Mouse (Mus musculus) heart, postnatal 10 days (tissue): ENCODE data around the gene Irf2. TPM values are rescaled to one million over a fixed set of nuclear protein-coding genes. Genes with fewer than 3 reads are reported as not detected.

Experiments
- DNase-seq, 2 experiments: peaks; one replicate each; pipeline ENCODE4 v3.0.0; 2021
- intact Hi-C: fragments of 180-260 bp; cut with DNase I; formaldehyde crosslinking; loops from one replicate; pipeline ENCODE4 v1.15.1; 2025
- total RNA-seq, 2 experiments: library from RNA; stranded (reverse); gene quantifications; 2 replicates each; pipeline ENCODE4 v1.2.3; 2021

Irf2 gene
- total RNA-seq, 2 experiments from 2014 or later = 38.2 to 47.6 TPM

DNA sequence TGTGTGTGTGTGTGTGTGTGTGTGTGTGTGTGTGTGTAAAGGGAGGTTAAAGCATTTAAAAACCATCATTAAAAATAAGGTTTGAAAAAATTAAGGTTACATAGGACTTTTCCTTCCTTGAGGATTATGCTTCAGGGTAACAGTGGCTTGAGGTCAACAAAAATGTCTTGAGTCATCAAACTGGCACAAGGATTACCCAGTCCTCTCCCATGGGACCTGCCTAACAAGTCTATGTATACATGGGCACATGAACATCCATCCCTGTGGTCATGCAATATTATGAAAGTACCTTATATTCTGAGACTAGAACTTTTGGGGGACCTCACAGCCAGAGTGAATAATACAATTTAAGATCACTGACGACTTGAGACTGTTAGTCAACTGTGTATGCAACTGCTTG lies 125.9 kb downstream of the Irf2 start:
- no peak for DNase-seq
- intact Hi-C loops = no loop called here

DNA sequence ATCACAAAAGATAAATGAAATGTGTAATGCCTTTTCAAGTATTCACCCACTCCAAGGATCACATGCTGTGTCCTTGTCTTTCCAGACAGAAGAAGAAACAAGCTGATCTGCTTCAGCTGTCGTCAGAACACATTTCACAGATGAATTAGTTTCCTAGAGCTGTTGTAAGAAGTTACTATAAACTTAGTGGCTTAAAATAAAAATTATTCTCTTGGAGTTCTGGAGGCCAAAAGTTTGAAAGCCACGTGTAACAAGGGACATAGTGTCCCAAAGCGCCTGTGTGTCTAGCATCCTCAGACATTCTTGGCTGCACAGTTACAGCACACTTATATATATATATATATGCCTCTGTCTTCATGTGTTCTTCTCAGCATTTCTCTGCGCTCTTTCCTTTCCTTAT lies 127.9 kb downstream of the Irf2 start:
- no peak for DNase-seq
- intact Hi-C loops = no loop called here

DNA sequence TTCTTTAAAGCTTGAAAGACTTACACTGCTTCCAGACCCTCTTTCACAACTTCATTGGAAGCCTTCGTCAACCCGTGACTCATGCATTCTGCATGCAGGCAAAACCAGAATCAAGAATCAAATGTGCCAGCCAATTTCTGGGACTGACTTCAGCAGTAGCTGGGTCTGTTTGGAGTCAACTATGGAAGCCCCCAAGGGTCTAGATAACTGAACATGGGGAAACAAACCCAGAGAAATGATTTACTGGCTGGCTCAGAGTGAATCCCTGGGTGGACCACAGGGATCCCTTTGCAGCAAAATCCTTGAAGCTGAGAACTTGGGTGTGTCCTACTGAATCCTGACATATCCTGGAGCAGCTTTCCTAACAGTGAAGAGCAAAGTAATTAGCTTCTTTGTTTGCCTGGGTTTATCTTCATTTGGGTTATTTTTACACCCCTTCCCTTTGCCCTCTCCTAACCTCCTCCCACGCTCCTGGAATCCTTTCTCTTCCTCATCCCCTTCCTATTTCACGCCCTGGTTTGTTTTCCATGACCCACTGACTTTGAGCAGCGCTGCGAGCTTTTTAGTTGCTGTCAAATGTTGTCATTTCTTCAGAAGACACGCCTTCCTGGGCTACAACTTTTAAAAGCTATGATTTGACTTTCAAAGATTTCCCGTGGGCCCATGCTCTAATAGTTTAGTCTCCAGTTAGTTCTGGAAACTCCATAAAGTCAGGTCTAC lies 129.0 kb downstream of the Irf2 start:
- intact Hi-C loops = no loop called here
- DNase-seq = peak; percentile 80 to 81

DNA sequence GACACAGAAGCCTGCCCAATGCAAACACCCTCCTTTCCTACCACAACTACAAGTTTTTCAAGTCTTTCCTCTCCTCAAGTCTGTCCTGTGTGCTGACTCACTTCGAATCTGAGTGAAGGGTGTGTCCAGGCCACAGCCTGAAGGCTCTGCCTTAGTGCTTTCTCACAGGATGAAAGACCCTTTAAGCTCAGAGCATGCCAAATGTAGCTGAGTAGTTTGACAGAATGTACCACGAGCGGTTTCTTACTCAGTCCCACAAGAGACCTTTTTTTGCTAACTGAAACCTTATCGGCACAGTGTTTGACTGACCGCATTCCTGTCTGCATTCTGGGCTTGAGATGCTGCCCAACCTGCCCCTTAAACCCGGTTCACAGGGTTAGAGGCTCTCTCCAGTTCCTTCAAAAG lies 130.0 kb downstream of the Irf2 start:
- intact Hi-C loops = no loop called here
- no peak for DNase-seq

DNA sequence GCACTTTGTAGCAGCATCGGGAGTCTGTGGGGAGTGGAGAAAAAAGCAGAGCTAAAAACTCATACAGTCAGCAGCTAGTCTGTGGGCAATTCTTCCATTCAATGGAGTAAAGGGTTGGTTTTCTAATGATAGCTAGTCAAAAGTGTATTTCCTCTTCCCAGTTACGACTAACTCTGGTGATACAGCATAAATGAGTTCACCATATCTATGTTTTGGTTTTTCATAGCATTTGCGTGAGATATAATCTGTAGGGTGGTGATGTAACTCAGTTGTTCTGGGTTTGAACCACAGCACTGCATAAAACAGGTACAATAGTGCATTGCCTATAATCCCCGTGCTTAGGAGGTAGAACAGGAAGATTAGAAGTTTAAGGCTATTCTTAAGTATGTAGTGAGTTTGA lies 131.6 kb downstream of the Irf2 start:
- no peak for DNase-seq
- intact Hi-C loops = no loop called here

DNA sequence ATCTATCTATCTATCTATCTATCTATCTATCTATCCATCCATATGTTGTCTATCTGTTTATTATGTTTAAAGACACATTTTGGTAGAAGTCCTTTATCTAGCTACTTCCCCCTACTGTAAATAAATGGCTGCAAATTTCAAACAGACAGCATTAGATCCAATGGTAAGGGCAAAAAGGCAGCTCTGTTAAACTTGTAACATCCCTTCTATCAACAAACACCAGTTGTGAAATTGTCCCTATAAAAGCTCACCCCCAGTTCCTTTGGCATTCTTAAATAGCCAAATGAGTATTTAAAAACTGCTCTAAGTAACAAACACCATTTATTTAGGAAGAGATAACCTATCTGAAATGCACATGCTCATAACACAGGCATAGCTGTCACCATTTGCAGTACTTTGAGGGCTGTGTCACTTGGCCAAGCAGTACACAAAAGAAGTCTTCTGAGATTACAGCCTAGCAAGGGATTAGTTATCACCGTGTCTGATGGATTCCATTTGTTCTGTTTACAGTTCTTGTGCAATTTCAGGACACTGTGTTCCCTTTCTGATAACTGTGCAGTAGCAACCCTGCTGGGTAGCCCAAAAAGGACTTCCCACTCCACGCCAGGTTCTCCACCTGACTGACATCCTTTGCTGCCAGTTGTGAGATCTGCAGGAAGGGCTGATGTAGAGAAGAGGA lies 136.2 kb downstream of the Irf2 start:
- peak; percentile 35 to 53 for DNase-seq
- intact Hi-C loops = no loop called here

DNA sequence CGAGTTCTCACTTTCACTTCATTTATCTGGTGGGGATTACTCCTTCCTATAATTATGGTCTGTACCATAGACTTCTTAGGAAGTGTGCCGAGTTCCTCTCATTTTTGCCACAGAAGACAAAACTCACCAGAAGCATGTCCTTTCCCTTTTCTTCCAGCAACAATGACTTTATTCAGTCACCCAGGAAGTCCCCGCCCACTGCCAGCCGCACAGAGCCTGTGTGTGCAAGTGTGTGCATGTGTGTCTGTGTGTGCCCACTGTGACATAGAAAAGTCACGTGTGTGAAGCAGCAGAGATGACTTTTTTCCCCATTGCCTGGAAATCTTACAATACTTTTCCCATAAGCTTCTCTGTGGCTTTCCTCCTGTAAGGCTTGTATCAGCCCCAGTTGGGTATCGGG lies 141.8 kb downstream of the Irf2 start:
- intact Hi-C loops = no loop called here
- no peak for DNase-seq

DNA sequence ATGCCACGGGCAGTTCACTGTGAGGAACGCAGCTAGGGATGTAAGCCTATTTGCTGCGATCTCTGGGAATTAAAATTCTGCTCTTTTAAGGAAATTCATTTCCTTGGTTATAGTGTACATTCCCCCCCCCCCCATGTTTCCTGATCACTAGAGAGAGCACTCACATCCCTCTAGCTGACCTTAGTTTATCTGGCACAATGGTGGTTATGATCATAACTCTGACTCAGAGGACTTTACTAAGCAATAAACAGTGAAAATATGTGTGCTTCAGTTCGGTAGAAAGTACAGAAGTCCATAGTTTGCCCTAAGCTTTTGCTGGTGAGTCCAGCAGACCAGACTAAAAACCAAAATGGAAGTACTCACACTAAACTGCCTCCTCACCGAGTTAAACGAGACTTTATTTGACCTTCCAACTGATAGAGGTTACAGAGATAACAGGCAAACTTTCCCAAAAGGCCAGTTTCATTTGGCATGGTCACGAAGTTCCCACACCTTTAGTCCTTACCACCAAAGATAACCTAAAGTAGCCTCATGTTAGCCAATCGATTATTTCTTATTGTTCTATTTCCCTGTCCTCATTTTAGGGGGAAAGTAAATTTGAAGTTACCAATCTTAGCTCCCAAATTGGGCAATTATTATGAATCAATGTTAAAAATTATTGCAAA lies 142.4 kb downstream of the Irf2 start:
- no peak for DNase-seq

DNA sequence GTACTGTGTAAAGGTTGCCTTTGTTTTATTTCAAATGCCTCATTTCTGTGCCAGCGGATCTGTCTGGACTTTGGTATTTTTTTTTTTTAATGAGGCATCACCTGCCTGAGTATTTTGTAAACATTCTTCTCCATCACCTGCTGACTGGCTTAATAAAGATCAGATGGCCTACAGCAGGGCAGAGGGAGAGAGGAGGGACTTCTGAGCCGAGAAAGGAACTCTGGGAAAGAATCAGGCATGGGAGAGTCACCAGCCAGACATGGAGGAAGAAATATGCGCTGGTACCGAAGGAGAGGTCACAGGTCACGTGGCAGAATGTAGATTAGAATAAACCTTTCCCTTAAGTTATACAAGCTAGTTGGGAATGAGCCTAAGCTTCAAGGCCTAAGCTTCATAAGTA lies 143.2 kb downstream of the Irf2 start:
- no peak for DNase-seq
- intact Hi-C loops = no loop called here

More for the DNA sequence above, 142.4 kb downstream of the Irf2 start:
- intact Hi-C loops = no loop called here

DNA sequence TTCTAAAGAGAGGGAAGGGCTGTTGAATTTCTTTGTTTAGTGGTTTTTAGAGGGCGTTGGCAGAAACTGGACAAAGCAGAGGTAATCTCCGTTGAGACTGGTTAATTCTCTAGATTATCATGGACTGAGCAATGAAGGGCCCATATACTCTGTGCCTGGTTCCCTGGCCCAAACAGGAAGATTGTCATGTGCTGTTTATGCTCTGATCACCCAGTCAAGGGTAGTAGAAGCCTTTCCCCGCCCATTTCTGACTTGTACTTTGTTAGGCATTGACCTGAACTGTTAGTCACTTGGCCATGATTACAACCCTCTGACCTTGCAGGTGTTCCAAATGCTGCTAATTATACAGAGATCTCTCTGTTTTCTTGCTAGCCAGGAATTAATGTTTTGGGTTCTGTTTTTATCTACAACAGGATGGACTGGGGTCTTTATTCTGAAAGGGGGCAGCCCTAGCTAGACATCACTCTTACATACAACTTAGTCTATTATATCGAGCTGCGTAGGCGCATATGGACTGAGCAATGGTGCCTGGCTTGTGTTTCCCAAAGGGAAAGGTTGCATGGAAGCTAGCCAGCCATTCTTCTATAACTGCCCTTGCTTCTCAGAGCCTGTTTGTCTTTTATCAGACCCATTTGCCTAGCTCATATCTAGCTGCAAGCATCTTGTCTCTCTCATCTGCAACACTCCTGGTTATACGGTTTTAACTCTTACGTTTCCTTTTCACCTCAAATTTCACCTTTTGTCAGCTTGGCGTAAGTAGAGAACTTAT lies 143.9 kb downstream of the Irf2 start:
- no peak for DNase-seq
- intact Hi-C loops = no loop called here

DNA sequence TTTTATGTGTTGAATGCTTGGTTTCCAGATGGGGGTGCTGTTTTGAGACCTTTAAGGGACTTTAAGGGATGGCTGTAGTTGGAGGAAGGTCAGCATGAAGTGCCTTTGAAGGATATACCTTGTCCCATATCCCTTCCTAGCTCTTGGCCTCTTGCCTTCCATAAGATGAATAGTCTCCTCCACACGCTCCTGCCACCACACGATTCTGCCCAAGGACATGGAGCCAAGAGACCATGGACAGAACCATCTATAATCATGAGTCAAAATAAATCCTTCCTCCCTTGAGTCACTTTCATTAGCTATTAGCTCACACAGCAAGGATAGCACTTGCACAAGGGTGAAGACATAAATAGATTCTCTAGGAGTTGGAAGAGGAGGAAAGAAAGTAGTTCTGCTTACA lies 146.3 kb downstream of the Irf2 start:
- no peak for DNase-seq
- intact Hi-C loops = no loop called here

DNA sequence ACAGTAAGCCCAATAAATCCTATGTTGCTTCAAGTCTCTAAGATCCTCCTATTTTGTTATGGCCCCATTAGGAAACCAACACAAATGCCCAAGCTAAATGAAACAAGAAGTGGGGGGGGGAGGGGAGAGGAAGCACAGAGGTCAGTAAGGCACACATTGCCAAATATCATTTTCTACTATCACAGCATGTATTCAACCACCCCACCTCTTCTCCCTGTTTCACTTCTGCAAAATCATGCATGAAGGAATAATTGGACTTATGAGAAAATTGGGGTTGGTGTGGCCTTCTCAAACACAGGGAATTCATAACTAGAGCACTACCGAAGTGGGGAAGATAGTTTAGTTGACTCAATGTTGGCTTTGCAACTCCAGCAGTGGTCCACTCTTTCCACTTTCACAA lies 146.7 kb downstream of the Irf2 start:
- intact Hi-C loops = no loop called here
- DNase-seq = no peak

DNA sequence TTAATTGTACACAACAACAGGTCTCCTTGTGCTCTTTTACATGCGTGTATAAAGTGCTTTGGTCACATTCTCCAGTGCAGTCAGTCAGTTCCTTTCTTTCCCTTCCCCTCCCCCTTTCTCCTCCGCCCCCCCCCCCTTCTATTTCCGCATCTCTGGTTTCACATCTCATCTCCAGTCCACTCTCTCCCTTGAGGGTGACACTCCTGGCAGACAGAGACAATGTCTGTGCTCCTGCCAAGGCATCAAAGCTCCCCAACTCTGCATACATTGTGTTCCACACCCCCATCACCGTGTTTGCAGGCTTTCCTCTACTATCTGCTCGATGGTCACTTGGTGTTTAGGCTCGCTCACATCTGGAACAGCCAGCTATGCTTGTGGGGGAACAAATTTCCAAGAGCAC lies 147.9 kb downstream of the Irf2 start:
- intact Hi-C loops = no loop called here
- no peak for DNase-seq

DNA sequence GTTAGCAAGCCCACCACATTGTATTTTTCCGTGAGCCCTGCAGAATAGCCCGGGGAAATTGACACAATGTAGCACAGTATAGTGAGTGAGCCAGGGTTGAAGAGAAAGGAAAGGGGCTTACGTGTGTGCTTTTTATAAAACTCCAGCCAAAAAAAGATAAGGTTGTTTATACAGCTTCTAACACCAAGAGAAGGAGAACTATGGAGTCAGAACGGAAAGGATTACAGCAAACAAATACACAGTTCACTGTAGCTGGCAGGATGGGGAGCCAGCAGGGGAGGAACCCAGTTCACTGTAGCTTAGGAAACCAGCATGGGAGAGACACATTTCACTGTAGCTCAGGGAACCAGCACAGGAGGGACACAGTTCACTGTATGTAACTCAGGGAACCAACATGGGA lies 149.0 kb downstream of the Irf2 start:
- intact Hi-C loops = no loop called here
- peak; percentile 46 to 51 for DNase-seq

DNA sequence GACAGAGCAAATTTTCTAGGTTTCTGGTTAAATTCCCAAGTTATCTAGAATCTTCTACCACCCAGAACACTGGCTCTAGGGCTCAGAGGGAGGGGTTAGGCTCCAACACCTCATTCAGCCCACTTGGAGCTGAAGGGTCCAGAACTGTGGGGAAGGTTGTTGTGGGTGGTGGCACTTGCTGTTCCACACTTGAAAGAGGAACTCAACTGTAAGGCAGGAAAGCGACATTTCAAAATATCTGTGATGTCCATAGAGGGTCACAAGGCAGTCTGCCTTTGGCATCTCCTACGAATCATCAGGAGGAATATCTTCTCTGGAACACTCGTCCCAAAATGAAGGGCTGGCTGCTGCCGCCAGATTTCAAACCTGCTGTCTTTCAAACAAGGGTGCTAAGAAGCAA lies 150.7 kb downstream of the Irf2 start:
- no peak for DNase-seq
- intact Hi-C loops = no loop called here

DNA sequence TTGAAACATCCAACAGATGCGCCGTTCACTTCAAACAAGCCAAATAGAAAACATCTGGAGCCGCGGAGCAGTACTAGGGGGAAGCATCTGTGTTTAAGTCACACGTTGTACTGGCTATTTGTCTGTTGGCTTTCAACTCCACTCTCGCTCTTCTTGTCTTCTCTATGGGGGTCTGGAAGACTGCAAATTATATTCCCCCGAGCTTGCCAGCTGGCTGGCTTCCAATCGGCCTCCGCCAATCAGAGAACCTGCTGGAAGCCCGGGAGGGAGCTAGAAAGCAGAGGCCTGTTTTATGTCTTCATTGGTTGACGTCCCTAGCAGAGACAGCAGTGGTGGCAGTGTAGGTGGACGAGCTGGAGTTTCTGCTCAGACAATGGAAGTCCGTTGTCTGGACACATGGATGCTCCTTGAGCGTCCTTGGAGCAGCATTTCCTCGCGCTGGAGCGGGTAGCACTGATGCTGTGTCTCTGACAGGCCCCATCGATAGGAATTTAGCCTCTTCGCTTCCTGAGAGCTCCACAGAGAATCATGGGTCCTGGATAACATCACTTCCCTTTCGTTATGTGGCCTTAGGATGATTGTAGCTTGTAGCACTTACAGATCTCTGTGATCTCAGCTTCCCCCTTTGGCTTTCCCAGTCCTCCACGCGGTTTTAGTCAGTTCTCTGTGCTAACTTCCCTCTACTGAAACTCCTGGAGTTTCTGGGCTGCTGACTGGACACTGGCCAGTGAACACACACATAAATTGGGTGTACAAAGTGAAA lies 153.2 kb downstream of the Irf2 start:
- DNase-seq = peak; percentile 88 to 89
- intact Hi-C loops = no loop called here

DNA sequence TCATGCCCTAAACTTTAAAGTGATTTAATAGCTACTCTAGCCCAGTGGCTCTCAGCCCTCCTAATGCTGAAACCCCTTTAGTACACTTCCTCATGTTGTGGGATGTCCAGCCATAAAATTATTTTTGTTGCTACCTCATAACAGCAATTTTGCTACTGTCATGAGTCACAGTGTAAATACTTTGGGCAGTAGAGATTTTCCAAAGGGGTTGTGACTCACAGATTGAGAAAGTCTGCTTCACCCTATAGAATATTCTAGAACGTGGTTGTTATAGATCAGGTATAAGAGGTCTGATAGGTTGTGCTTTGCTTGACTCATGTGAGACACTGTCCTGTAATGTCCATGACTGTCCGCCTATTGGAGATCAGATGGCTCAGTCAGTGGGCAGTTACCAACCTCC lies 154.9 kb downstream of the Irf2 start:
- no peak for DNase-seq
- intact Hi-C loops = no loop called here

DNA sequence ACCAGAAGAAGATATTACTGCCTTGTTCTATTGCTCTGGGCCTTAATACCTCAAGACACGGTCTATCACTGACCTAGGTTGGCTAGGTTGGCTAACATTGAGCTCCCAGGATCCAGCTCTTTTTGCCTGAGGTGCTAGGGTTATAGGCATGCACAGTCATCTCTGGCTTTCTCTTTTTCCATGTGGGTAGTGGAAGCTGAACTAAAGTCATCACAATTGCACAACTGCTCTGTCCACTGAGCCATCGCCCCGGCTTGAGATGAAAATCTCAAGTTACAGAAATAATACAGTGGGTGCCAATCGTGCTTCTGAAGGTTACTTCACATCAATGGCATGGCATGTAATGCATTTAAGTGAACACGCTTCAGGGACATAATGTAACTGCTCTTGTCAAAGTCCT lies 156.5 kb downstream of the Irf2 start:
- no peak for DNase-seq
- intact Hi-C loops = no loop called here

DNA sequence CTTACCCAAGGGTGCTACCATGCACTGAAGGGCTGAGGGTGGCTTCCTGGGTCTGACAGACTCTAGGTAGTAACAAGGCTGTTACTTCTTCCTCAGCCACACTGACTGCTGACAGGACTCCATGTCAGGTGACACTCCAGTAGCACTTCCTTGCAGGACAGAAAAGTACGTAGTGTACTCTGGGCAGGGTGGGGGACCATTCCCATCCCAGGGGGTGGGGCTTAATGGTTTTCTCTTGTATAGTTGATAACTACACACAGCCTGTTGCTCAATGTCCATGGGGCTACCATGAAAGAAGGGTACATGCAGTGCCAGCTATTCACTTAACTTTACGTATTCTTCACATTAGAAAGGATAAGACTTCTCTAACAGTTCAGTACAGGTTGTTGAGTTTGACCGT lies 157.2 kb downstream of the Irf2 start:
- intact Hi-C loops = no loop called here
- DNase-seq = no peak
